In genomic region chr7:55991858-55992257, GRCm38 (mm10) we compare ENCODE assay signal across 18 mouse cellular contexts. TPM values are rescaled to one million over a fixed set of nuclear protein-coding genes. Genes with fewer than 3 reads are reported as not detected.
DNase-seq lines count a peak whose midpoint lies in the region; ATAC-seq and TF ChIP-seq lines count a peak whose summit lies in the region.
"Had no signal": no experiment of that assay in that cellular context is flagged by ENCODE, and none has a peak within 500 bp of the region (broad histone marks: within the 10 kb centered on the region; RNA-seq: fewer than 3 reads in every experiment).

No protein-coding gene starts in this region.

- no peak for TF ChIP-seq EP300 in heart, adult 2 months (IDR thresholded peaks at IDR 0.05; ENCODE audit: insufficient read depth, low read depth, low read length)

- no peaks in the 10 kb centered on the region for H3K79me2 ChIP-seq in heart, adult 2 months (replicated peaks; ENCODE audit: control insufficient read depth, insufficient read depth, low read length)

- no peak overlapping the region for H3K4me3 ChIP-seq in heart, adult 2 months

- no peaks in the 10 kb centered on the region for H3K36me3 ChIP-seq in heart, adult 2 months (ENCODE audit: control insufficient read depth, insufficient read depth, low read length)

- H3K9ac ChIP-seq in heart, adult 2 months (ENCODE audit: low read depth, low read length), result no peak overlapping the region

- TF ChIP-seq CTCF in heart, adult 2 months (IDR thresholded peaks at IDR 0.05), result no peak

- H3K27me3 ChIP-seq in heart, adult 2 months (ENCODE audit: control insufficient read depth, insufficient read depth, low read length), result no peaks in the 10 kb centered on the region
- H3K27me3 ChIP-seq: CH12.LX, Patski had no signal

- no peaks in the 10 kb centered on the region for H3K4me1 ChIP-seq in heart, adult 2 months (ENCODE audit: control insufficient read depth, insufficient read depth, low read length)

- no peak overlapping the region for H3K27ac ChIP-seq in heart, adult 2 months

- intact Hi-C loops in heart, adult 2 months (cut with DNase I), result no loop called here

- peak; percentile 64; the same call in 1 of the 2 replicates for ATAC-seq in frontal cortex, adult (ENCODE audit: low TSS enrichment)
- ATAC-seq: activated CD4-positive, CD25-positive, alpha-beta regulatory T cell, adult 4 months; CD4-positive, CD25-positive, alpha-beta regulatory T cell, adult 4 months; Patski had no signal

- no peak for TF ChIP-seq POLR2A in heart, adult 2 months (IDR thresholded peaks at IDR 0.05; ENCODE audit: insufficient read depth, low read depth, low read length)

- 83% methylated on average over 7 of the region's 7 CpGs for WGBS in heart, adult 2 months

- DNase-seq in frontal cortex, postnatal 14 days (ENCODE audit: low spot score in 2 of 2), result no peak
- DNase-seq in heart, adult 11 months, result peak; percentile 74
- no peak for DNase-seq in heart, adult 2 months
- DNase-seq: adrenal gland, adult 2 months; adrenal gland, adult 8-10 months; adrenal gland, postnatal 10 days; adrenal gland, postnatal 14 days; adrenal gland, postnatal 25 days; adrenal gland, postnatal 36 days; B cell, adult 2 months; cerebellum, adult 11 months; cerebellum, adult 11-12 months; cerebellum, adult 18-20 months had no signal

RNA-seq across cellular contexts. Expression of gene Nipa1, which starts 27.9 kb away (rescaled TPM):
- 1 to 10 TPM; 5.5 to 6.3 TPM for total RNA-seq in heart, adult 2 months (2021)
- polyA plus RNA-seq in heart, adult 2 months (2012; rRNA removed), result 3.7 and 6.2 TPM in 2 replicates
- polyA plus RNA-seq: CD4-positive, CD25-positive, alpha-beta regulatory T cell, adult 4 months had no signal

RNA-seq across cellular contexts. Expression of gene Nipa2, which starts 29.6 kb away (rescaled TPM):
- 10 to 100 TPM; 37.7 to 39.4 TPM for total RNA-seq in heart, adult 2 months (2021)
- 6.9 and 17.0 TPM in 2 replicates for polyA plus RNA-seq in heart, adult 2 months (2012; rRNA removed)

RNA-seq across cellular contexts. Expression of gene Herc2, which starts 58.1 kb away (rescaled TPM):
- total RNA-seq in heart, adult 2 months (2021), result 10 to 100 TPM; 34.8 to 41.0 TPM
- 14.6 and 21.2 TPM in 2 replicates for polyA plus RNA-seq in heart, adult 2 months (2012; rRNA removed)
